Mouse (Mus musculus) C2C12 (cell line): ENCODE data around the gene Msrb3.

ENCODE experiments used
- CEBPB ChIP-seq: IDR thresholded peaks from one replicate; pipeline ENCODE4 v1.6.1; 2011; ENCODE audit warnings: low read depth, mild to moderate bottlenecking, control low read depth, moderate library complexity
- CTCF ChIP-seq: IDR thresholded peaks from one replicate; pipeline ENCODE4 v1.5.1; 2011; ENCODE audit not compliant: control insufficient read depth, insufficient read depth, insufficient read length
- FOSL1 ChIP-seq: IDR thresholded peaks from one replicate; pipeline ENCODE4 v1.8.0; 2011; ENCODE audit warnings: mild to moderate bottlenecking, low read length; ENCODE audit not compliant: poor library complexity, insufficient read depth, severe bottlenecking
- MYOG ChIP-seq: IDR thresholded peaks from one replicate; pipeline ENCODE4 v1.6.1; 2011; ENCODE audit not compliant: control insufficient read depth, insufficient read length; ENCODE audit errors: extremely low read depth
- USF1 ChIP-seq: IDR thresholded peaks from one replicate; pipeline ENCODE4 v1.6.1; 2011; ENCODE audit warnings: low read depth, mild to moderate bottlenecking, control low read depth, moderate library complexity

DNA sequence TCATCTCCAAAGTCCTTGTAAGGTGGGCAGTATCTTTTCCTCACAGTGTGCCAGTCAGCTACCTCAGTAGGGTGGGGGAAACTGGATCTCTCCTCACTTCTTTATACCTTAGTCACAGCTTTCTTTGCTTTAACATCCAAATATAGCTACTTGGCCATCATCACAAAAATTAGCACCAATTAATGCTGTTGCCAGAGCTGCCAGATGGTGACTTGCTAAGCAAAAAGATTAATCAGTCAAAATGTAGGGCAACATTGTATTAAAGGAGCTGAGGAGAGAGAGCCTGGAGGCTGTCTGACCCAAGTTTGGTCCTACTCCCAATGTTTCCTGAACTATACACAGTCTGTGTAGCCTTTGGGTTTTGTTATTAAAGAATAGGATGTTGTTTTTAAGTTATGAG lies 65.1 kb downstream of the Msrb3 start:
- TF ChIP-seq USF1: no peak
- TF ChIP-seq CTCF: no peak
- TF ChIP-seq FOSL1: no peak
- TF ChIP-seq CEBPB: no peak
- no peak for TF ChIP-seq MYOG
